Mouse (Mus musculus): ENCODE measurements around the gene Tcf20. TPM values are rescaled to one million over a fixed set of nuclear protein-coding genes. Genes with fewer than 3 reads are reported as not detected.
A peak's percentile ranks its signal among the peaks of the same experiment; 100 is the strongest.

Gene Tcf20
- polyA plus RNA-seq (2012; rRNA removed), result 4.3 and 5.7 TPM in 2 replicates
- polyA plus RNA-seq (2014; fragmentation: Nextera tagmentation; extraction: Ambion mirVana), result 2.9 and 3.2 TPM in 2 replicates

- no peak within 1 kb of the TSS for H3K9ac ChIP-seq (replicated peaks)
- H3K4me2 ChIP-seq (ENCODE audit: low read depth), result peak within 1 kb of the TSS; percentile 59
- peaks cover 23% of the 10 kb centered on the region for H3K27me3 ChIP-seq (ENCODE audit: control insufficient read depth, insufficient read depth, low read length)
- H3K9me3 ChIP-seq (ENCODE audit: control insufficient read depth, low read length), result no peaks in the 10 kb centered on the region
- DNase-seq (ENCODE audit: low read depth in 3 of 3, low spot score in 3 of 3) (peak; percentile 45 to 59 (median 51)), ATAC-seq (ENCODE audit: insufficient read depth) (peak; percentile 83)
- no peaks in the 10 kb centered on the region for H3K36me3 ChIP-seq (replicated peaks; ENCODE audit: control insufficient read depth, insufficient read depth, low read depth)
- WGBS (ENCODE audit: insufficient replicate concordance), result under 1% methylated on average over 20 of the region's 20 CpGs
- TF ChIP-seq EP300 (IDR thresholded peaks at IDR 0.05; ENCODE audit: low read depth), result no peak
- no peak for TF ChIP-seq CTCF (IDR thresholded peaks at IDR 0.05; ENCODE audit: low read depth)
- H3K4me3 ChIP-seq (ENCODE audit: insufficient read depth in 1 of 2, low read depth in 2 of 2, low read length in 2 of 2), result peak within 1 kb of the TSS; percentile 27 to 41
- H3K27ac ChIP-seq, result no peak within 1 kb of the TSS
- peaks cover 0 to 9% of the 10 kb centered on the region in 2 experiments; a peak in 1 of 4 replicates for H3K4me1 ChIP-seq (replicated peaks; ENCODE audit: control insufficient read depth in 2 of 2, insufficient read depth in 2 of 2, low read length in 1 of 2)
Observed at GRCm38 (mm10) chr15:82987732-82988112, at the start of gene Tcf20. Gene Tcf20, minus strand, starts transcription at chr15:82987872.

- 65% methylated on average over 14 of the region's 14 CpGs for WGBS (ENCODE audit: insufficient replicate concordance)
- Histone ChIP-seq H3K36me3 (replicated peaks; ENCODE audit: control insufficient read depth, insufficient read depth, low read depth) (no peaks in the 10 kb centered on the region), H3K4me1 (replicated peaks; ENCODE audit: control insufficient read depth in 2 of 2, insufficient read depth in 2 of 2, low read length in 1 of 2) (peaks cover 0 to 2% of the 10 kb centered on the region in 2 experiments; a peak in 1 of 4 replicates), H3K4me3 (ENCODE audit: insufficient read depth in 1 of 2, low read depth in 2 of 2, low read length in 2 of 2) (no peak overlapping the region), H3K27ac (no peak overlapping the region), H3K4me2 (ENCODE audit: low read depth) (no peak overlapping the region), H3K9me3 (ENCODE audit: control insufficient read depth, low read length) (no peaks in the 10 kb centered on the region), H3K9ac (replicated peaks) (no peak overlapping the region), H3K27me3 (ENCODE audit: control insufficient read depth, insufficient read depth, low read length) (no peaks in the 10 kb centered on the region)
- no peak for DNase-seq (ENCODE audit: low read depth in 3 of 3, low spot score in 3 of 3)
- ATAC-seq (ENCODE audit: insufficient read depth), result no peak
- TF ChIP-seq EP300 (IDR thresholded peaks at IDR 0.05; ENCODE audit: low read depth) (no peak), CTCF (IDR thresholded peaks at IDR 0.05; ENCODE audit: low read depth) (no peak)
Observed at GRCm38 (mm10) chr15:83036900-83037519, 49.3 kb upstream of the Tcf20 start.

GRCm38 (mm10) chr15:83036089-83036488 is 48.4 kb upstream of the Tcf20 start:
- Histone ChIP-seq H3K27ac (no peak overlapping the region), H3K9ac (replicated peaks) (no peak overlapping the region), H3K4me1 (replicated peaks; ENCODE audit: control insufficient read depth in 2 of 2, insufficient read depth in 2 of 2, low read length in 1 of 2) (peaks cover 0 to 2% of the 10 kb centered on the region in 2 experiments; a peak in 1 of 4 replicates), H3K9me3 (ENCODE audit: control insufficient read depth, low read length) (no peaks in the 10 kb centered on the region), H3K4me3 (ENCODE audit: insufficient read depth in 1 of 2, low read depth in 2 of 2, low read length in 2 of 2) (no peak overlapping the region), H3K27me3 (ENCODE audit: control insufficient read depth, insufficient read depth, low read length) (no peaks in the 10 kb centered on the region), H3K36me3 (replicated peaks; ENCODE audit: control insufficient read depth, insufficient read depth, low read depth) (no peaks in the 10 kb centered on the region), H3K4me2 (ENCODE audit: low read depth) (no peak overlapping the region)
- DNase-seq (ENCODE audit: low read depth in 3 of 3, low spot score in 3 of 3) (no peak), ATAC-seq (ENCODE audit: insufficient read depth) (no peak)
- TF ChIP-seq EP300 (IDR thresholded peaks at IDR 0.05; ENCODE audit: low read depth), result no peak
- 15% methylated on average over 7 of the region's 7 CpGs for WGBS (ENCODE audit: insufficient replicate concordance)

GRCm38 (mm10) chr15:83034275-83034977 is 46.8 kb upstream of the Tcf20 start:
- Histone ChIP-seq H3K27me3 (ENCODE audit: control insufficient read depth, insufficient read depth, low read length) (no peaks in the 10 kb centered on the region), H3K4me3 (ENCODE audit: insufficient read depth in 1 of 2, low read depth in 2 of 2, low read length in 2 of 2) (no peak overlapping the region), H3K9ac (replicated peaks) (no peak overlapping the region), H3K9me3 (ENCODE audit: control insufficient read depth, low read length) (no peaks in the 10 kb centered on the region), H3K4me1 (replicated peaks; ENCODE audit: control insufficient read depth in 2 of 2, insufficient read depth in 2 of 2, low read length in 1 of 2) (peaks cover 0 to 2% of the 10 kb centered on the region in 2 experiments; a peak in 1 of 4 replicates), H3K36me3 (replicated peaks; ENCODE audit: control insufficient read depth, insufficient read depth, low read depth) (no peaks in the 10 kb centered on the region), H3K4me2 (ENCODE audit: low read depth) (peak overlapping the region; percentile 8; the same call in 1 of the 2 replicates), H3K27ac (no peak overlapping the region)
- ATAC-seq (ENCODE audit: insufficient read depth) (no peak), DNase-seq (ENCODE audit: low read depth in 3 of 3, low spot score in 3 of 3) (no peak)
- 35% methylated on average over 17 of the region's 17 CpGs for WGBS (ENCODE audit: insufficient replicate concordance)
- TF ChIP-seq CTCF (IDR thresholded peaks at IDR 0.05; ENCODE audit: low read depth) (no peak), EP300 (IDR thresholded peaks at IDR 0.05; ENCODE audit: low read depth) (no peak)

GRCm38 (mm10) chr15:83032981-83033541 is 45.4 kb upstream of the Tcf20 start, which contains the start of gene Nfam1:
Gene Nfam1, minus strand, starts transcription at chr15:83033306.
- DNase-seq (ENCODE audit: low read depth in 3 of 3, low spot score in 3 of 3) (no peak), ATAC-seq (ENCODE audit: insufficient read depth) (no peak)
- Histone ChIP-seq H3K4me1 (replicated peaks; ENCODE audit: control insufficient read depth in 2 of 2, insufficient read depth in 2 of 2, low read length in 1 of 2) (peaks cover 0 to 2% of the 10 kb centered on the region in 2 experiments; a peak in 1 of 4 replicates), H3K4me2 (ENCODE audit: low read depth) (peak within 1 kb of the TSS; percentile 8), H3K9me3 (ENCODE audit: control insufficient read depth, low read length) (no peaks in the 10 kb centered on the region), H3K27me3 (ENCODE audit: control insufficient read depth, insufficient read depth, low read length) (no peaks in the 10 kb centered on the region), H3K9ac (replicated peaks) (no peak within 1 kb of the TSS; the same call in 1 of the 2 replicates), H3K36me3 (replicated peaks; ENCODE audit: control insufficient read depth, insufficient read depth, low read depth) (no peaks in the 10 kb centered on the region), H3K4me3 (ENCODE audit: insufficient read depth in 1 of 2, low read depth in 2 of 2, low read length in 2 of 2) (peak within 1 kb of the TSS; percentile 34 to 52), H3K27ac (no peak within 1 kb of the TSS)
- WGBS (ENCODE audit: insufficient replicate concordance), result 9% methylated on average over 17 of the region's 17 CpGs
- TF ChIP-seq EP300 (IDR thresholded peaks at IDR 0.05; ENCODE audit: low read depth) (no peak), CTCF (IDR thresholded peaks at IDR 0.05; ENCODE audit: low read depth) (0 out of 2 replicates have a peak, but pooled peaks have one; percentile 9)

Measured in liver, embryonic 14.5 days (tissue).